Mouse (Mus musculus) urinary bladder, postnatal 4 days (tissue): ENCODE data around the gene Tmtc4.

ENCODE experiments used
- DNase-seq, 2 experiments: peaks; one replicate each; pipeline ENCODE4 v3.0.0; 2021 to 2022; ENCODE audit warnings: low spot score in 2 of 2

Gene Tmtc4

DNA sequence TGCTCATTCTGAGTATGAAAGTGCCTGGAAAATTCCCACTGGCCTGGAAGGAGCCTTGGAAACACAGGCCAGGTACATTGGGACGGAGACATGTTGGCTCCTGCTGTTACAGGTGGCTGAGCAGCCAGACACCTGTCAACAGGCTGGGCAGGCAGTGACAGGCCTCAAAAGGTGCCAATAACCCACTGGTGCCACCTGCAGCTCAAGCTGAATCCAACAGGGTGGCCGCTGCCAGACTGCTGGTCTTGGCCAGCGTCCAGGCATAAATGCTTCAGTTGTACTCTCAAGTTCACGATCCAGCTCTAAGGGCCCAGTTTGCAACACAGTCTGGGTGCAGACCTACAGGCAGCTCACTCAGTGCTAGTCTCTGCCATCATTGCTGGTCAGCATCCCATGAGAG, 81.0 kb downstream of the Tmtc4 start:
- DNase-seq, result peak; percentile 54 to 66

DNA sequence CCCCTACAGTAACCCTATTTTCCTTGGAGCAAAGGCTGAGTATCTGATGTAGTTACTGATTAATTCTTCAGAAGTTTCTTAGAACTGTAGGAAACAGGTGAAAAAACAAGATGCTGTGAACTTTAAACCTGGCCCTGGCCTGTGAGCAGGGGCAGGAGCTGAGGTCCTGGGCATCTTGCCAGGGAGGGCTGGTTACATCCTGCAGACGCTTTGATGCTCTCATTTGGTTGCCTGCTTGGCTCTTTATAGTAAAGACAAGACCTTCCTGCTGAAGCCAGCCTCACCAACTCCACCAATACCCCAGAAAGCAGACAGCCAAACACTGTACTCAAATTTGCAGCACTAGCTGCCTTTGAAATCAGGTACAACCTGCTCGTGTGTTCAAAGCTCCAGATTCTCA, 81.7 kb downstream of the Tmtc4 start:
- DNase-seq, result no peak

DNA sequence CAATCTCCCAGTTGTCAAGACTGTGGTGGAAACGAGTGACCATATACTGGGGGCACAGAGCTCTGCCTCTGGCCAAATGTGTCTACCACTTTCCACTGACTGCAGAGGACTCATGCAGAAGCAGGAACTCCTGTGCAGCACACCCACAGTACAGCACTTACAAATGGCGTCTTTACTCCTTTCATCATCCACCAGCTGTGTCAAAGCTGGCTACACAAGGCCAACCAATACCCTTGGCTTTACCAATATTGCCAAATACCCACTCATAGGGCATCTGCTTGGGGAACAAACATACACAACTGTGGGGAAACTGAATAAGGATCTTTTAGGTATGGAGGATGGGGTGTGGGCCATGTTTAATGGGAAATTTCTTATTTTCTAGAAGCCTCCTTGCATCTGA, 82.1 kb downstream of the Tmtc4 start:
- DNase-seq, result no peak

DNA sequence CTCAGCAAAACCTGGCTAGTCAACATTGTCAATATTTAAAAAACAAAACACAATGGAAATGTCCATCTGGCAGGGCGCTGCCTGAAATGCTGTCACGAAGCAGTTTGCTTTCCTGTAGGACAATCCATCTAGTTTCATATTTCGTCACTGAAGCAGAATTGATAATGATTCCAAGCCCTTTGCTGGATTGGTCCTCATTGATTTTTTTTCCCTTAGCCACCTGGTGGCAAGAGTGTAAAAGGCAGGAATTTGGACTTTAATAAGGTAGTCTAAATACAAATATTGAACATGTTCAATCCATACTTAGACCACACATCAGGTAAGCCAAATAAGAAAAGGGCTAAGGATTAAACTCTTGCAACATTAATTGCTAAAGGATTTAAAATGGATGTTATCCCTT, 82.7 kb downstream of the Tmtc4 start:
- peak in 1 of 2 experiments; percentile 6 for DNase-seq

DNA sequence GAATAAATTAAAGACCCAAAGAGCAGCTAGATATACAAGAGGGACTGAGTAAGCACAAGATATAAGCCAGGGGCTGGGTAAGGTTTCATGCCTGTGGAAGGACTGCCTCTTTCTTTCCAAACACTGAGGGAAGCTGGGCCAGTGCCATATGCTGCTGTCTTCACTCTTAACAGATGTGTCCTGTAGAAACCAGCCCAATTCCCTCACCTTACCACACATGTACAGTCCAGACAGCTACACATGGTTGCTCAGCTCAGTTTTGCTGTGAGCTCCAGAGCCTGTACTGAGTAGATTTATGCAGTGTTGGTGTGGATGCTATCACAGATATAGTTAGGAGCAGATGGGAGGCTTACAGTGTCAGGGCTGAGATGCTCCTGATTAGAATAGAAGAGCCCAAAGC, 83.2 kb downstream of the Tmtc4 start:
- DNase-seq, result peak in 1 of 2 experiments; percentile 7

DNA sequence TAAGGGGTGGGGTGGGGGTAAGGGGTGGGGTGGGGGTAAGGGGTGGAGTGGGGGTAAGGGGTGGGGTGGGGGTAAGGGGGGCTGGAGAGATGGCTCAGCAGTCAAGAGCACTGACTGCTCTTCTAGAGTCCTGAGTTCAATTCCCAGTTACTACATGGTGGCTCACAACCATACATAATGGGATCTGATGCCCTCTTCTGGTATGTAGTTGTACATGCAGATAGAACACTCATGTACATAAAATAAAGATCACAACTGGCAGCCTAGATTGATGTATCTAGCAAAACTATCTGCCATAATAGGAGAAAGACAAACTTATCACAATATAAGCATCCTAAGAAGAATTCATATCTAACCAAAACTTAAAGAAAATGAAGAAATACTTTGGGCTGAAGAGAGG, 85.3 kb downstream of the Tmtc4 start:
- DNase-seq, result no peak

DNA sequence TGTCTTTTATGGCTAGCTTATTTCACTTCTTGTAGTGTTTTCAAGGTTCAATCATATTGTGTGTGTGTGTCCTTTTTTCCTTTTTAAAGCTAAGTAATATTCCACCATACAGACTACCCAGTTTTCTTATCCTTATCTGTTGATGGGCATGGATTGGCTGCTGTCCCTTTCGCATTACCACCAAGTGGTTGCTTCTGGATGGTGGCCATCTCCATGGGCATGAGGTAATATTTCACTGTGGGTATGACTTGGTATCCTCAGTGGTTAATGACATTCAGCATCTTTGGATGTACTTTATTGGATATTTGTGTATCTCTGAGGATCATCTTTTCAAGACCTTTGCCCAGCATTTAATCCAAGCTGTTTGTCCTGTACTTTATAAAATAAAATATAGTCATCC, 87.7 kb downstream of the Tmtc4 start:
- no peak for DNase-seq

DNA sequence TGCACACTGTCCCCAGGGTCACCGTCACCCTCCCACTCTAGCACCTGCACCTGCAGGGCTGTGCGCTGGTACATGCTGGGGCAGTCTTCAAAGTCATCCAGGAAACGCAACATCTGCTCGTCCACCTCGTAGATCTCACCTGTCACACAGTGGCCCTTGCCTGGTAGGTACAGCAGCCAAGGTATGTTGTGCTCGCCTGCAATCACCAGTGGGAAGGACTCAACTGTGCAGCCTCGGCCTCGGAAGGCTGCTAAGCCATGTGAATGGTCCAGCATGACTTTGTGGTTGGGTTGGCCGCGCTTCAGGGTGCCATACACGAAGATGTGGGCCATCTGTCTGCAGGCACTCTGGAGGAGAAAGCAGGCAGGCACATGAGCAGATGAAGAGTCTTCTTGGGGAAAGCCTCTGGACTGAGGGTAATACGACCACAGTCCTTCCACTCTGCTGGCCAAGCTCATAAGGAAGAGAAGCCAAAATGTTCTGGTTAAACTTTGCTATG, 92.3 kb downstream of the Tmtc4 start:
- peak in 1 of 2 experiments; percentile 15 for DNase-seq

DNA sequence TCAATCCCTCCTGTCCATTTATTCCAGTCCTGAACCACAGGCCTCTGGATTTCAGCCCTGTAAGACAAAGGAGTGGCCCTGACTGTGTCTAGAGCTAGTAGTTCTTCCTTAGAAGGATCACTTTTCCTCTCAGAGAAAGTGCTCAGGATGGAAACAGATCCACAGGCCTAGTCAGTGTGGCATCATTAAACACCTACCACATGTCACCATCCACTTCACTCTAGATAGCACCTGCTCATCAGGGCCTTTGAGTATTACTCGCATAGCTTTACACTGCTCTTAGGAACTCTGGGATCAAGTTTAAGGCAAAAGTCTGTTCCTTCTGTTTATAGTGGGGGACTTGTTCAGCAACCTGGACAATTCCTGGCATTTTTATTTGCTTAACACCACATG, 95.4 kb downstream of the Tmtc4 start:
- DNase-seq, result no peak

DNA sequence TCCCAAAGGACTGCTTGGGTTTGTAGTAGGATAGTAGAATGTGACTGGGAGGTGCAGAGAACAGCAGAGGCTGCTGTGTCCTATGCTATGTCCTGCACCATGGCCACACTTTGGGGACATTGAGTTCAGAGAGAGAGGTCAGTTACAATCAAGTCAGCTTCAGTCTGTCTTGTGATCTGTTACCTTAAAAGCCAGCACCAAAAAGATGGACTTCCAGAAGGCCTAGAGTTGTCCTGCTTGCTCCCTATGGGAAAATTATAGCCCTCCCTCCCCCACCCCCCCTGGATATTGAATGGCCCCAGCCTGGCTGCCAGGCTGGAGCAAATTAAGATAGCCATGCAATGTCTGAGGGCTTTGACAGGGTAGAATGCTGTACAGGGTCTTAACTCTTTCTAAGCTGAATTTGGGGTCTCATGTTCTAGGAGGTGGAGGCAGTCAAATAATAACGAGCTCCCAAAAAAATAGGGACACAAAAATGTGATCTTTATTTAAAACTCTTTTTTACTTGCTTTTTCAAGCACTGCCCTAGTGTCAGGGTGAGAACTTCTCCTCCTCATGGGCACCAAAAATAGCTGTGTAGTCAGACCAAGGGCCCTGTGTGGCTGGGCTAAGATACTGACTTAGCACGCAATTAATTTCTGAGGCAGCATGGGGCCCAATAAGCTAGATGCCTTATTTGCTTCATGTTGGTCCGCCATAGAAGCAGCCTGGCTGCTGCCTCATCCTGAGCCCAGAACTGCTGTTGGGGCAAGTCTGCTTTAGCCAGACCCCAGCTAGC, 95.9 kb downstream of the Tmtc4 start:
- DNase-seq, result no peak

DNA sequence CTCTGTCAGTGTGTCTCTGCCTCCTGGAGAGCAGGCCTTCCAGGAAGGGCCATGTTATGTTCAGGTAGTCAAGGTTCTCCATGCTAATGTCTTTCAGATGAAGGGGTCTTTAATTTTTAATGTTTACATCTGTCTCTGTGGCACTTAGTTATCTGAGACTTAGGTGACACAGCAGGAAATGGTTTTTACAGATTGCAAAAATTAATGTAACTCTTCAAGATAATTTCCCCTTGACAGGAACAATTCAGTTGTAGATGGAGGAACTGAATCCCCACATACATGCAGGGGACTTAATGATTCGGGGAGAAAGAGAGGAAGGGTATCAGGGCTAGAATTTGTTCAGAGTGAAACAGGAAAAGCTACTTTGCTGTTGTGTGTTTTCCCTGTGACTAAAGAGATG, 96.6 kb downstream of the Tmtc4 start:
- no peak for DNase-seq

DNA sequence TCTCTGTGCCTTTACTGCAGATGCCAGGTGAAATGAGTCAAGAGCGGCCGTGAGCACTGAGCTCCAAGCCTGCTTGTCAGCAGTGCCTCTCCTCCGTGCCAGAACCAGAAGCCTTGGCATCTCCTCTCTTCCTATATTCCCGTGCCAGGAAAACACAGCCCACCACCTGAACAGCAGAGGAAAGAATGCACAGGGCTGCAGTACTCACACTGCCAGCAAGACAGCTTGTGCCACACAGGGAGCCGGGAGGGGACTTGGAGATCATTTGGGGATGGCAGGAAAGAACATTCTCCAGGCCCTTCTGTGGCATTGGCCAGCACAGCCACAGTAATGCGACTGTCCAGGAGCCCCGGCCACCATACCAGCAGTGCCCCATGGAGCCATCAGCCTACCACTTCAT, 97.9 kb downstream of the Tmtc4 start:
- DNase-seq, result no peak

DNA sequence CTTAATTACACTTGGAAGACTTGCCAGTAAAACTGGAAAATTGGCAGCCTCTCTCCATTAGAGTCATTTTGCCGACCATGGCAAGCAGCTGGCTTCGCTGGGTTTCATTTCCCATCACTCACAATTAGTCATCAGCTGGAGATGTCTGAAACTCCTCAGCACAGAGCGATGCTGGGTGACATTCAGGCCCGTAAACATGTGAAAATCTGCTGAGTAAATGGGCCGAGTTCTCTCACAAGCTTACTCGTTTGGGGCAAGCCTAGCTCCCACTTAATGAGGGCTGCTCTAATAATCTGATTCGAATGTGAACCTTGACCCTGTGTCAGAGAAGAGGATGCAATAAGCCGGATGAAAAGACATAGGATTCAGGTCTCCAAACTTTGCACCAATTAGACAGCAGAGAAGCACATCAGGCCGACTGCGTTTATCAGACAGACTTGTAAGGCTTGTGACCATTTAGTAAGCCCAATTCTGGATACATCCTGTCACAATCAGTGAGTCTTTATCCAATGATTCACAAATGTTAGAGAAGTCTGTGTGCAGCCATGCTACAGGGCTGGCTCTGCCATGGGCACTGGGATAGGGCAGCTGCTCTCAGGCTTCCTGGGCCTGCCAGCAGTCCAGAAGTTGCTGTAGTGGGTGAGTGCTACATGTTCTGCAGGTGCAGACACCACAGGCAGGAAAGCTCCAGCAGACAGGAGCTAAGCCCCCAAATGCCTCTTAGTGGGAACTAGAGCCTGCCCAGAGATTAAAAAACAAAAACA, 99.8 kb downstream of the Tmtc4 start:
- no peak for DNase-seq

DNA sequence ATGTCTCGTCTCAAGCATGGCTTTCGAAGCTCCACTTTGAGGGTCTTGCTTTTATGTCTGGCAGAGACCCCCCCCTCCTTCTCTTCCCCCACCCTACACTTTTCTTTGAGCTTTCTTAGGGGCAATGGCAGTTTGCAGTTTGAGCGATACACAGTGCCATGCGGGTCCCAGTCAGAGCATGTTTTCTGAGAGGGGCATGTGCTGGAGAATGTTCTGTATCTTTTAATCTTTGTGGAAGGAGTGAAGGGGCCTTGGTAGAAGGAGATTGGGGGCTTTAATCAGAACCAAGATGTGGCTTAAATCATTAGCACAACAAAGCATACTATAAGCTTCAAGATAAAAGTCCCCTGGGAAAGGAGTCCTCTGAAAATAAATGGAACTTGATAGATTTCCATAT, 100.4 kb downstream of the Tmtc4 start:
- DNase-seq, result no peak

DNA sequence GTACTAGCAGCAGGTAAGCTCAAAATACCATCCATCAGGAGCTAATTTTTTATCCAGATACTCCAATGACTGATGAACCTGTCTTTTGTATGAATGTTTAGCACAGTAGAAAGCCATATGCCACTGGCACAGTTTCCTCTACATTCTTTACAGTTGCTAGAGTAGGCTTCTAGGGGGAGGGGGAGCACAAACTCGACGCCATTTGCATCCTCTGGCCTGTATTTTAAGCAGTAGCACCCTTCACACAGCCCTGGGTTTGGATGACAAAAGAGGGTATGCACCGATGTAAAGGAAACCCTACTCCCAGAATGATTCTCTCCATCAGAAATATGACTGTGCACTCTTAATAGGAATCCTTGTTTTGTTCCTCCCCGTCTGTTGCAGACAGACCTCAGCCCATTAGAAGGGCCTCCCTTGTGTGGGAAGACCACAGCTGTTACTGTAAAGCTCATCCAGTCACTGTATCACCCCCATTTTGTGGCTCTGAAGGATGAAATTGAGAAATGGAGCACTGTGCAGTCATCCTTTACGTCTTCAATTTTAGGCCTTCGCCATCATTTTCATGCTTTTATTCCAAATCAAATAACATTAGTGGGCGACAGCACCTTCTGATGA, 100.9 kb downstream of the Tmtc4 start:
- peak in 1 of 2 experiments; percentile 9 for DNase-seq

DNA sequence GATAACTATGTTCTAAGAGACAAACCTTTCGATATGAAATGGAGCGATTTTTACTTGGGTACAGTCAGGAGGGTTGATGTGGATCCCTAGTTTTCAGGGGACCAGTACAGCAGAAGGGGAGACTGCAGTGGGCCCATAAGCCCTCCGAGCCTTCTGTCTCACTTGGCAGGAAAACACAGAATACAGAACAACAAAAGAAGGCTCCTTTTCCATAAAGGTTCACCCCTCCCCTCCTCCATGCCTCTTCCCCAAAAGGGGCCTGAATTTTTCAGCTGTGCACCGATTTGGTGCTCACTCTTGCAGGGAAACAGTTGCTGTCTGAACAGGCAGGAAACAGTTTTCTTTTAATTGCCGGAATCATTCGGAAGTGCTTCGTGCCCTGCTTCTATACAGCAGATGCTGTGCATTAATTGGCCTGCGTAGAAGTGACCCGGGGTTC, 101.6 kb downstream of the Tmtc4 start:
- peak in 1 of 2 experiments; percentile 10 for DNase-seq

DNA sequence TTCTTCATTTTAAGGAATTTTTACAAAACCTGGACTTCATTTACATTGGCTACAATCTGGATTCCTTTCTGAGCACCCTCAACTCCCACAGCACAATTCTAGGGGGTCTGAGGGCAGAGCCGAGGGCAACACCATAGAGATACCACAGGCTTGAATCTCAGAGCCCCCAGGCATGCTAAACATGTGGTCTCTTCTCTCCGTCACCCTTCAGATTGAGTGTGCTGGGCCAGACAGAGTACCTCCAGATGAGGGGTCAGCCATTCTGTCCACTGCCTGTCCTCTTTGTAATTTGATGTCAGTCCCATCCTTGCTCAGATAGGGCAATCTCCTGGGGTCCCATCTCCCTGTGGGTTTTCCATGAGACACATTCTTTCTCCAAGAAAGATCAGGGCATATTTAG, 102.1 kb downstream of the Tmtc4 start:
- DNase-seq, result no peak

DNA sequence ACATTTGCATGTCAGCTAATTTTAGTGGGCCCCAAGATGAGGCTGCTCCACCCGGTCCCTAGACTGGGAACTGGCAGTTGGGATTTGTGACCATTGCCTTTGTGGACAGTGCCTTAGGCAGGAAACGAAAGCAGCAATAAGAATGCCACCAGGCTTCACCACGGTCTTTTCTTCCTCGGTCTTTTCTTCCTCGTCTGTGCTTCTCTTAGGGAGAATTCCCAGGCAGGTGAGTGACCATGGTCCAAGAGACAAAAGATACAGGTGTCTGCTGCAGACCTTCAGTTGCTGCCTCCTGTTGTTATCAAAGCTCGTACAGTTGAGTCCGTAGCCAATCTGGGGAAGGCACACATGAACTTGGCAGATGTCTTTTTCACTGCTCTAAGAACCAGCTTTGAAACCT, 103.5 kb downstream of the Tmtc4 start:
- DNase-seq, result no peak

DNA sequence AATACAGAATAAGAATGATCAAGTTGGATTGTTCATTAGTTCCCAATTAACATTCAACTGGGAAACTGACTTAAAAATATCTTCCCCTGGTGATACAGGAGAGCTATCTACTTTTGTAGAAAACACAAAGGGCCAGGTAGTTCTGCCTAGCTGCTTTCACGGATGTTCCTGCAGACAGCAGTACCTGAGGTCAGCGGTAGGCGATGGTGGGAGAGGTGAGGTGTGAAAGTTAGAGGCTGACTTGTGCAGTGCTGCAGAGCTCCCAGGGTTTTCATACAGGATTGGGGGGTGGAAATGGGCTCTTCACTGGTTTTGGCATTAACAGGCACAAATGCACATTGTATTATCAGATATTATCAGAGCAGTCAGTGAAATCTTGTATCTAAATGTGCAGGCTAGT, 106.0 kb downstream of the Tmtc4 start:
- DNase-seq, result no peak

DNA sequence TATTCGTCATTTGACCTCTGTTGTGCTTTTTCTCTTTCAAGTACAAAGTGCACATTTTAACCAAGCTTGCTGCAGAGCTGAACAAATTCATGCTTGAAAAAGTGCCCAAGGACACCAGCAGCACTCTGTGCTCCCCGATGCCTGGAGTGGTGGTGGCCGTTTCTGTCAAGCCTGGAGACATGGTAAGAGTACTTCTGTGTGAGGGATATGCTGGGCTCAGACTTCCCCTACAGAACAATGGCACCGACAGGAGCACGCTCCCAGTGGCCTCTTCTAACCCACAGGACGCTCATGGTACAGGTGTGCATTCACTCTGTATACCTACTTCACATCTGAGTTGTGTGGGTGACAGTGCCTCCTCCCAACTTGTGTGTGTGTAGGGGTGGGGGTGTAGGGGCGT, 107.1 kb downstream of the Tmtc4 start:
- DNase-seq, result no peak

DNA sequence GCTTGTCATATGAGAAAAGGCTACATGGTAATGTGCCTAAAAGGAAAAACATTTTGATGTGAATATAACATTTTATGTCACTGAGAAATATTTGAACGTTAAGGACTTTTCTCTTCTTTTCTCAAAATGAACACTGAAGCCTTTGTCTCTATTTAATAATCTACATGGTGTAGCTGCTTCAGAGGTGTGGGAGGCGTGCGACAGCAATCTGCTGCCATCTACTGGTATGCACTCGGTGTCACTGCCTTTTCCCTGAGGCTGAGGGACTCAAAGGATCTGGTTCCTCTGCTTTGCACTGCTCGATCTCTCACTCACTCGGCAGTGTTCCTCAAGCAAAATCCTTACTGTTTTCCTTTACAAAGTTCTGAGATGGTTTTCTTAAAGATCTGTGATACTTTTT, 107.7 kb downstream of the Tmtc4 start:
- peak; percentile 54 to 73 for DNase-seq

DNA sequence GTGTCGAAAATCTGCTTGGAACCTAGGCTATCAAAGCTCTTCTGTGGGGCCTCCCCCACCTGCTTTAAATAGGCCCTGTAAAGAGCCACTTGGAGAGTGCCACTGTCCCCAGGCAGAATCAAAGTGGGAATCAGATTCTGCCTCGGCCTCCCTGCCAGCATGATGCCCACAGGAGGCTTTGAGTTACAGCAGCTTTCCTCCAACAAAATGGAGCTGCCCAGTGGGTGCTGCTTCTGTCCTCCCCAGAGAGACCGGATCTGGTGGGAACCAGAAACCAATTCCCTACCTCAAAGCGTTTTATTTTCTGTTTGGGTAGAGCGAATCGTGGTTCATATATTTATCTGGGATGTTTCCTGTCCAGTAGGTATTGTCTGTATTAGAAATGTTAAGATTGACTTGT, 108.2 kb downstream of the Tmtc4 start:
- DNase-seq, result no peak

DNA sequence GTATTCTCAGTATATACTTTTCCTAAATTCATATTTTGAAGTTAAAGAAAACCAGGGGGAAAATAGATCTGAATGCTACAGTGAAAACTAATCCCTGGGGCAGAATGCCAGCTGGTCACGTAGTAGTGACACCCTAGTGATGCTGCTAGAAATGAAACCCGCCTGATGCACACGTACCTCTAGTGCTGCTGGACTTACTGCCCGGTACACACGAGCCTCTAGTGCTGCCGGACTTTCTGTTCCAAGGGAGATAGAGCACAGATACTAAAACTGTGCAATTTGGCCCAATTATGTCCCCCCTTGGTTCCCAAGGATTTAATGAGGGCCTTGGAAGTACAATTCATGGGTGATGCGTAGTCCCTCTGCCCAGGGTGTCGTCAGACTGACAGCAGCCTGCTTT, 108.8 kb downstream of the Tmtc4 start:
- no peak for DNase-seq
